Mouse (Mus musculus) adrenal gland, adult 8-10 months (tissue): Measurements from ENCODE around the gene Camkk2. TPM values are rescaled to one million over a fixed set of nuclear protein-coding genes. Genes with fewer than 3 reads are reported as not detected.

ENCODE experiments used
- DNase-seq: peaks from one replicate; pipeline ENCODE4 v3.0.0; 2022
- microRNA-seq, 2 experiments: library from miRNA; unstranded; fragments of <30 nt; microRNA quantifications; one replicate each; pipeline ENCODE4 v1.2.0; 2022
- total RNA-seq, 4 experiments: library from RNA; stranded (reverse); gene quantifications; 2 replicates each; pipeline ENCODE4 v1.2.4; 2022

Camkk2 gene
- total RNA-seq, 4 experiments from 2014 or later = 32.8 to 36.2 (median 34.9) TPM

DNA sequence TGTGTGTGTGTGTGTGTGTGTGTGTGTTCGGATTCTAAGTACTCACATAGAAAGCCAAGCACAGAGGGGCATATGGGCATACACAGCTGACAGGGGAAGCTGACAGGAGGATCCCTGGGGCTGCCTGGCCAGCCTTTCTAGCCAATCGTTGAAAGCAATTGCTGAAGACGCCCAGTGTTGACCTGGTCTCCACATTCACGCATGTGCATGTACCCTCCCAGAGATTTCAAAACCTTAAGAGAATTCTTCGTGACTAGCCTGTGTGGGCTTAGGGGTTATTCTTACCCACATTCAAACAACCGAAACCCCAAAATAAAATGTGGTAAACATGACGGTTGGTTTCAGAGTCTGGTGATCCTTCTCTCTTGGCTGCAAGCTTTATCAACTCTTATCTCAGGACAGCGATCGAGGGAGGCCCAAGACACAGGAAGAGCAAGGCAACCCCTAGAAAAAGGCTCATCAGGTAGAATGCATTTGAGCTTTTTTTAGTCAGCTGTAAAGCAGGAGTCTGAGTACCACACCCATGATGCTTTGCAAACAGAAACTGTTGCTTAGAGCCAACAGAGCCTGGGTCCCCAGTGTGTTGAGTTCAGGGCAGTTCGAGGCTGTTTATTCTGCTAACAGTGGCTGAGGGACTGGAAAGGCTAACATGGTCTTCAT, 81.0 kb downstream of the Camkk2 start:
- no peak for DNase-seq

DNA sequence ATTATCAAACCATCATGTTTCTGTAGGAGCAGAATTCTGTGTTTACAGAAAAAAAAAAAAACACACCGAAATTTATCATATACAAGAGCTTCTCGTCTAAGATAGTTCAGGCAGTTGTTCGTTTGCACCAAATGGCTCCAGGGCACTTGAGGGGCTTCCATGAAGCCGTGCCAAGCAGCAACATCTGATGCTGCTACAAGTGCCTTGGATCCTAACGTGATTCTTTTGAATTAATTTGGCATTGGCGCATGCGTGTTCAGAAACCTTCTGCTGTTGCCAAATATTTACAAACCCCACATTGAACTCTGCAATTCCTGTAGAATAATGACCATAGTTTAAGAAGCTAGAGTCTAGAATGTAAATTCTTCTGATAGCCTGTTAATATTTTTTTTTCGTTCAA, 83.7 kb downstream of the Camkk2 start:
- DNase-seq = no peak

DNA sequence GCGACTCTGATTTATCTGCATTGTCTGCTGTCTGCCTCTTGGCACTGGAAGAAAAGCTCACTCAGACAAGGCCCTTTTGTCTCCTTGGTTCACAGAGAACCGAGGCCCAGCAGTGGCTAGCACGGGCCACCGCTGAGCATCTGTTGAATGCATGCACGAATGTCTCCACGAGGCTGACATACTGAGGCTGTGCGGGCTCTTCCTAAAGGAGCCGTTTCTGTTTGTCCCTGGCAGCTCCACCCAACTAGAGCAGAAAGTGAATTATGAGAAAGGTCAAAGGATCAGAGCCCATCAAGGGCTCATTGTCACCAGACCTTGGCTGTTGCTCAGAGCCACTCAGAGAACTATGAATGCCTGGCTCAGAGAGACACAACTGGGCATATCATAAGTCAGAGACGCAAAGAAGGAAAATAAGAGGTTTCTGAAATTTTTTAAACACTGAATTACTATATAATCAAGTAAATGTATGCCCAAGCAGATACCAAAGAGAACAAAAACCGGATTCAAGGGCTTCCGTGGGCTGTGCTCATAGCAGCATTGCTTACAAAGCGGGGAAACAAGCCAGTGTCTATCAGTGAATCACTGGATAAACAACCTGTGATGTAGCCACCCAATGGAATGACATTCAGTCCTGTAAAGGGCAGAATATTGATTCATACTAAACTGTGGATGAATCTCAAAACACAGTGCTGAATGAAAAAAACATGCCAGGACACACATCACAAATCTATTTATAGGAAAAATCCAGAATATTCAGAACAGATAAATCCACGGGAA, 85.6 kb downstream of the Camkk2 start:
- DNase-seq = no peak

DNA sequence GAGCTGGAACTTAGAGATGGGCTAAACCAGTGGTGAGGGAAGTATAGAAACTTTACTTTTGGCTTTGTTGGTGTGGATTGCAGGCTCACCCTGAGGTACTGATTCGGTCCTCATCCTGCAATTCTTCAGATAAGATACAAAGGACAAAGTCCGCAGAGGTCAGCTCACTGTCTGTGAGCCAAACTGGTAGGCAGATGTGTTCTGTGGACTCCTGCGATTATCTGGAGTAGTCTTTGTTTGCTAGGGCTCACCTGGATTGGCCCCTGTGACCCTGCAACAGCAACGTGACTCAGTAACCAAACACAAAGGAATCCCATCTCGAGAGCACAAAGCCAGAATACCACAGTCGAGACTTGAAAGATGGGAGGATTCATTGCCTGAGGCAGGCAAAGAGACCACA, 88.7 kb downstream of the Camkk2 start:
- DNase-seq = no peak

DNA sequence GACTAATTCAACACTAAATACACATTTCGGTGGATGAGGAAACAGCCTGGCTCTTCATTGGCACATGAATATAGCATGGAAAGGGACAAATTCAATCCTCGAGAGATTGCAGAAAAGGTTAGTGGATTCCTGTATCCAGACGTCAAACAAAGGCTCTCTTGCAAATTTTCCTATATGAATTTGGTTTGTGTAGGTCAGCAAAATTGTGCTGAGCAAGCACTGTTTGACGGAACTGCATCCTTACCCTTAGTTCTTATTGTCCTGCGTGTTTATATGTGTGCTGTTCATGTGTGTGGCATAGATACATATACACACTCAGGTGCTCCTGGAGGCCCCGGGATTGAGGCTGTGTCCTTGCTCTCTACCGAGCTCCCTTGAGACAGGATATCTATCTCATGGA, 90.1 kb downstream of the Camkk2 start:
- DNase-seq = no peak

DNA sequence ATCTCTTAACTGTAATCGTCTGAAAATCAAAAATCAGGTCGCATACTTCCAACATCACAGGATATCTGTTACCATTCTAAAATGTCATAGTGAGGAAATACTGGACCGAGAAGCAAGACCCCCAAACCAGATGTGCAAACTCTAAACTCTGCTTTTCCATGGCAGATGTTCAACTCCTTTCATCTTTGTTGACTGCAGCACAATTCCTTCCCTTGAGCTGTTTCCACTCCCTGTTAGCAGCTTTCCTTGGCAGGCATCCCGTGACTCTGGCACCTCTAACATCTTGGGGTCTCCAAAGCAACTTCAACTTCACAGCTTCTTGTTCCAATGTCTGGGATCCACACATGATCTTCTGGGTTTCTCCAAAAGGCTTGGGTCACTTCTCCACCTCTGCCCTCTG, 91.8 kb downstream of the Camkk2 start:
- no peak for DNase-seq

DNA sequence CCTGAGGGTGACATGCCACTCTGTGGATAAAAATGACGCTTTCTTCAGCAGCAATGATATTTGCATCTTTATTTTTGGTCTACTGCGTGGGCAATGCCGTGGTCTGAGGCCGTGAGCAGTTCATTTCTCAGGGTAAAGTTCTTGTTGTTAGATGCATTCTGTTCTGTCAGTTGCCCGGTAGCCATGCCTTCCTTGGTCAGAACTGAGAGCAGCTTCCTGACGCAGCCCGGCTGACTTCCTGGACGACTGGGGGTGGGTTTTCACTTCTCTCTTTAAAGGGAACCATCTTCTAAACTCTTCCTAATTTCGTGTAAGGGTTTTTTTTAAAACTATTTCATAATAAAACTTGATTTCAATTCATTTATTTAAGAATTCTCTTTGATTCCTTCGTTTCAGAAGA, 95.3 kb downstream of the Camkk2 start:
- DNase-seq = no peak

DNA sequence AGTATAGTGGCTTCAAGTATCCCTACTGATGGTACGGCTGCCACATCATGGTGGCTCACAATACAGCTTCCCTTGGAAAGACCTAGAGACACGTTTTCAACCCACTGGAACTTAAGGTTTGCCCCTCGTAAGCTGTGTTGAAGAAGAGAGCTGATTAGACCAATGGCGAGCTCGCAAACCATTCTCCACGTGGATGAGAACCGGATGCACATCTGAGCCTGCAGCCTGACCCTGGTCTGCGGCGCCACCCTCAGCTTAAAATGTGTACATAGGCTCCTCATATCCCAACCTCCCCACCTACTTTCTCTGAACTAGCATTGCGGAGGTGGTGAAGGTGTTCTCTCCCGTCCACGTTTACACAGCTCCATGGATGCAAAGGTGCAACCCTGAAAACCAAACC, 97.9 kb downstream of the Camkk2 start:
- DNase-seq = no peak

Small RNA genes within 50 kb of the gene (microRNA-seq; reads per million reads assigned to microRNA genes)
- gene Mir8115 = 1.0 to 1.1 reads per million in 2 experiments

Other genes with a start within 250 kb of the Camkk2 start
- 10 to 100 TPM; 13.9 to 30.8 (median 21.5) TPM for gene Ift81, start 164.9 kb downstream of the Camkk2 start, total RNA-seq
- 1 to 10 TPM; 3.3 to 7.1 (median 4.9) TPM for gene P2rx7, start 135.5 kb downstream of the Camkk2 start, total RNA-seq
- 10 to 100 TPM; 38.2 to 57.9 (median 46.5) TPM for gene P2rx4, start 71.9 kb downstream of the Camkk2 start, total RNA-seq
- 100 to 1,000 TPM; 157 to 222 (median 203) TPM for gene Anapc5, start 41.9 kb upstream of the Camkk2 start, total RNA-seq
- 10 to 100 TPM; 18.5 to 34.4 (median 27.0) TPM for gene Rnf34, start 70.6 kb upstream of the Camkk2 start, total RNA-seq
- gene Kdm2b, start 210.4 kb upstream of the Camkk2 start, total RNA-seq = 10 to 100 TPM; 16.9 to 20.0 (median 18.5) TPM
- 10 to 100 TPM; 11.5 to 13.5 (median 12.0) TPM for gene Orai1, start 235.7 kb upstream of the Camkk2 start, total RNA-seq